Mouse (Mus musculus) midbrain, embryonic 15.5 days (tissue): ENCODE measurements around the gene Dynlt1b. TPM values are rescaled to one million over a fixed set of nuclear protein-coding genes. Genes with fewer than 3 reads are reported as not detected.
"Not testable (repeated sequence)": the region's sequence is repeated elsewhere in the genome, so short reads cannot be mapped to it uniquely, and the experiment has no call there.

ENCODE experiments used
- ATAC-seq: fragments of 200-750 bp; cut with Nextera tagmentation; replicated peaks from 2 replicates; pipeline ENCODE4 v1.8.0; 2017; ENCODE audit warnings: moderate TSS enrichment
- H3K27ac ChIP-seq: fragments of 300-500 bp; sonication (generic); 2 replicates; pipeline ENCODE4 v1.5.1; 2015; ENCODE audit warnings: mild to moderate bottlenecking, inconsistent platforms
- H3K27me3 ChIP-seq: fragments of 300-500 bp; sonication (generic); replicated peaks from 2 replicates; pipeline ENCODE4 v1.6.1; 2015; ENCODE audit warnings: inconsistent platforms
- H3K36me3 ChIP-seq: fragments of 300-500 bp; sonication (generic); replicated peaks from 2 replicates; pipeline ENCODE4 v1.6.1; 2015; ENCODE audit warnings: inconsistent platforms
- H3K4me1 ChIP-seq: fragments of 300-500 bp; sonication (generic); 2 replicates; pipeline ENCODE4 v1.6.1; 2015; ENCODE audit warnings: inconsistent platforms
- H3K4me2 ChIP-seq: fragments of 300-500 bp; sonication (generic); 2 replicates; pipeline ENCODE4 v1.6.1; 2015; ENCODE audit warnings: inconsistent platforms, mild to moderate bottlenecking, moderate library complexity
- H3K4me3 ChIP-seq: fragments of 300-500 bp; sonication (generic); 2 replicates; pipeline ENCODE4 v1.5.1; 2015; ENCODE audit warnings: mild to moderate bottlenecking, inconsistent platforms
- H3K9ac ChIP-seq: fragments of 300-500 bp; sonication (generic); 2 replicates; pipeline ENCODE4 v1.6.1; 2015; ENCODE audit warnings: mild to moderate bottlenecking, inconsistent platforms
- H3K9me3 ChIP-seq: fragments of 300-500 bp; sonication (generic); 2 replicates; pipeline ENCODE4 v1.6.1; 2016; ENCODE audit warnings: inconsistent platforms
- WGBS: fragments of 180-500 bp; shearing (Covaris S2); methylation state at CpG from one replicate; pipeline ENCODE4 v1.1.7; 2015; ENCODE audit warnings: mixed read lengths; 5-methylcytosine and 5-hydroxymethylcytosine counted together
- polyA plus RNA-seq: library from polyadenylated mRNA; unstranded; fragments of >200 nt; fragmentation: Nextera tagmentation; extraction: Ambion mirVana; gene quantifications from 2 replicates; pipeline ENCODE4 v1.2.1, GENCODE M21; 2015

Gene Dynlt1b
- polyA plus RNA-seq, 1 experiment from 2014 or later, result 1,101 TPM

DNA sequence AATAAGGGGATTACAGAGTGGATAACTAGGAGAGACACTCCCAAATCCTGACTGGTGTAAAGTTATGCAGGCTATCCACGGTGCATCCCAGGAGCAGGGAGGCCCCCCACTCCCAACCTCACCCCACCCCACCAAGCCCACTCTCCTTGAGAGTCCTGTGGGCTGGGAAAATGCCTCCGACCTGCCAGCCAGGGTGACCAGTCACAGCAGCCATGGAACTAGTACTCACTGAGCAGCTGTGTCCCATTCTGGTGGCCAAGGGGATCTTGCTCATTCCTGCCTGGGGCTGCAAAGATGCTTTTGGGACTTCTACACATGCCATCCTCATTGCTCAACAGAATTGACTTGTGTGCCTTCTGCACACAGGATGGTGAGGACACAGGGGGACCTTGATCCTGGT, 24.8 kb downstream of the Dynlt1b start:
- not testable (repeated sequence) for H3K4me3 ChIP-seq, H3K27me3 ChIP-seq, H3K4me2 ChIP-seq, H3K27ac ChIP-seq, H3K4me1 ChIP-seq, H3K36me3 ChIP-seq, ATAC-seq, H3K9me3 ChIP-seq, H3K9ac ChIP-seq
- WGBS, result 90% methylated on average over 2 of the region's 2 CpGs

GRCm38 (mm10) chr17:6455883-6456282, 26.0 kb downstream of the Dynlt1b start:
- H3K36me3 ChIP-seq, H3K27me3 ChIP-seq, H3K9ac ChIP-seq, H3K4me3 ChIP-seq, H3K9me3 ChIP-seq, H3K4me2 ChIP-seq, ATAC-seq, H3K27ac ChIP-seq, H3K4me1 ChIP-seq: not testable (repeated sequence)
- 96% methylated on average over 12 of the region's 12 CpGs for WGBS

DNA sequence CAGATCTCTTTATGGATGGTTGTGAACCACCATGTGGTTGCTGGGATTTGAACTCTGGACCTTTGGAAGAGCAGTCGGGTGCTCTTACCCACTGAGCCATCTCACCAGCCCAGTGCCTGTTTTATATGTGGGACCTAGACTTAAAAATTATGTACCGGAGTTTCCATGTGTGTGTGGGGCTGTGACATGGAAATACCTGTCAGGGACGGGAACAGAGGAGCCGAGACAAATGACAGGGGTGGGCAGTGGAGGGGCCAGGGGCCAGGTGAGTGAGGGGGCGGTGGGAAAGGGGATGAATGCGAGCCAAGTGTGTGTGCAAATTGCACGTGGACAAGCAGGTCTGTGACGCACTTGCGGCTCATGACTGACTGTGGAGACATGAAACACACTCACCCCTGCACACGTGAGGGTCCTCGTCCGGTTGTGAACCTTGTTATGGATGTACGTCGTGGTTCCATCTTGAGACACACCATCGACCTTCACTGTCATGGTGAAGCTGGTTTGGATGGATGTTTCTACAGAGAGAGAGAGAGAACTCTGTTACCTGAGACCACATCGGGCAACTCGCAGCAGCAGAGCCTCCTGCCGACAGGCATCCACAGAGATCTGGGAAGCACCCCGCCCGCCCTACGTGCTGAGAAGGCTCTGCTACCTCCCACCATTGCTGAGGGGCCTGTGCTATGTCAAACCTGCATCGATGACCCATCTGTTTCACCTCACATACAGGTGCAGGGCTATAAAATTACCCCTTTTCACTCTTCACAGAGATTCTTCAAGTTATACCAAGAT, 26.9 kb downstream of the Dynlt1b start:
- ATAC-seq, H3K4me2 ChIP-seq, H3K27ac ChIP-seq, H3K4me3 ChIP-seq, H3K27me3 ChIP-seq, H3K9ac ChIP-seq, H3K9me3 ChIP-seq, H3K36me3 ChIP-seq, H3K4me1 ChIP-seq: not testable (repeated sequence)
- WGBS, result 94% methylated on average over 20 of the region's 22 CpGs

DNA sequence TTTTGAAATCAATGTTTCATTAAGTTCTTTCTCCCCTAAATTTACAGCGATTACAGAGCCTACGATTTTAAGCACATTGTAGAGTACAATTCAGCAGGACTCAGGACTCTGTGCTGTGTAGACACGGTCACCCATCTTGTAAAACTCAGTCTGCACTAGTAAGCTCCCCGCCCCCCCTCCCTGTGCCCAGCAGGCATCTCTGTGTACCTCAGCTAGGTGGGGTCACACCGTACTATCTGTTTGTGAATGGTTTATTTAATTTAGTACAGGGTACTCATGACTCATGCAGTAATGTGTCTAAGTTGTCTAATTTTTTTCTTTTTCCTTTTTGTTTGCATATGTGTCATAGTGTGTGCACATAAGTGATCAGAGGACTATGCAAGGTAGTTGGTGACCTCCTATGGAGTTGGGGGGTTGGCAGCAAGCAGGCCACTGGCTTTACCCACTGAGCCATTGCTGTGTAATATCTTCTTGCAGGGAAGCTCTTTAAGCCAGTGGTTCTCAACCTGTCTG, 31.2 kb downstream of the Dynlt1b start:
- H3K4me2 ChIP-seq, H3K27me3 ChIP-seq, H3K9me3 ChIP-seq, H3K36me3 ChIP-seq, H3K27ac ChIP-seq, H3K4me3 ChIP-seq, H3K9ac ChIP-seq, H3K4me1 ChIP-seq, ATAC-seq: not testable (repeated sequence)
- WGBS, result 93% methylated on average over 5 of the region's 5 CpGs

DNA sequence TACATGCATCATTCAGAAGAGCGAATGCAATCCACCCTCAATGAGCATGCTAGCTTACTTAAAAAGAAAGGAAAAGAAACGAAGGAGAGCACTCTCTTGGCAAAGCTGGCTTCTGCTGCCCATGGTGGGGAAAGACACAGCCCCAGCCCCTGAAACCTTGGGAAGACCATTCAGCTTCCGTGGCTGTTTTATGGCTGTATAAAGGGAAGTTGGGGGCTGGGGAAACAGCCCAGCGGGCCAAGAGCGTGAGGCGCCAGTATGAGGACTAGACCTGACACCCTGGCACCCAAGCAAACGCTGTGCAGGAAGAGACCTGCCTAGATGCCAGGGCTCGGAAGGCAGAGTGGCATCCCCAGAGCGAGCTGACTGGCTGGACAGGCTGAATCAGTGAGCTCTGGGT, 35.8 kb downstream of the Dynlt1b start:
- H3K27ac ChIP-seq, result 0 out of 2 replicates have a peak overlapping the region, but pooled peaks have one; percentile 34
- not testable (repeated sequence) for H3K9ac ChIP-seq, H3K27me3 ChIP-seq, H3K9me3 ChIP-seq, ATAC-seq, H3K4me3 ChIP-seq, H3K4me1 ChIP-seq, H3K36me3 ChIP-seq, H3K4me2 ChIP-seq
- 74% methylated on average over 9 of the region's 9 CpGs for WGBS

GRCm38 (mm10) chr17:6467638-6468461, 37.9 kb downstream of the Dynlt1b start:
- WGBS, result 71% methylated on average over 18 of the region's 18 CpGs
- not testable (repeated sequence) for H3K36me3 ChIP-seq, H3K4me1 ChIP-seq, ATAC-seq, H3K4me2 ChIP-seq, H3K27ac ChIP-seq, H3K9ac ChIP-seq, H3K4me3 ChIP-seq, H3K27me3 ChIP-seq, H3K9me3 ChIP-seq

- H3K4me2 ChIP-seq, H3K36me3 ChIP-seq, H3K9me3 ChIP-seq, H3K27ac ChIP-seq, H3K9ac ChIP-seq, H3K27me3 ChIP-seq, H3K4me3 ChIP-seq, ATAC-seq, H3K4me1 ChIP-seq: not testable (repeated sequence)
- WGBS, result 90% methylated on average over 2 of the region's 3 CpGs
Measured at GRCm38 (mm10) chr17:6470031-6470430, 40.1 kb downstream of the Dynlt1b start.

DNA sequence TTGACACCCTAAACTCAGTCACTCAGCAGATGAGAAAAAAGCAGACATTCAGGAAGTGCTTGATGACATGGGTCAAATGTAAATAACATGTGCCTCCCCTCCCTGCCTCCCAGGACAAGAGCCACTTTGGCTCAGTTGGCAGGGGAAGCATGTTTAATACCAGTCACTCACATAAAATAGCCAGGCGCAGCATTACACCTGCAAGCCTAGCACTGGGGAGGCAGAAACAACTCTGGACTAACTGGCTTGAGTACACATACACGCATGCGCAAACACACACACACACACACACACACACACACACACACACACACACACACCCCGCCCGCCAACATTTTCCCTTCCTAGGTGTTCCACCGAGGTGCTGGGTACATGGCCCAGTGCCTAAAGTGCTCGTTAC, 40.8 kb downstream of the Dynlt1b start:
- WGBS, result 91% methylated on average over 6 of the region's 7 CpGs
- not testable (repeated sequence) for H3K4me3 ChIP-seq, H3K27ac ChIP-seq, H3K9ac ChIP-seq, H3K9me3 ChIP-seq, H3K36me3 ChIP-seq, H3K27me3 ChIP-seq, ATAC-seq, H3K4me2 ChIP-seq
- peaks cover 12% of the 10 kb centered on the region for H3K4me1 ChIP-seq

DNA sequence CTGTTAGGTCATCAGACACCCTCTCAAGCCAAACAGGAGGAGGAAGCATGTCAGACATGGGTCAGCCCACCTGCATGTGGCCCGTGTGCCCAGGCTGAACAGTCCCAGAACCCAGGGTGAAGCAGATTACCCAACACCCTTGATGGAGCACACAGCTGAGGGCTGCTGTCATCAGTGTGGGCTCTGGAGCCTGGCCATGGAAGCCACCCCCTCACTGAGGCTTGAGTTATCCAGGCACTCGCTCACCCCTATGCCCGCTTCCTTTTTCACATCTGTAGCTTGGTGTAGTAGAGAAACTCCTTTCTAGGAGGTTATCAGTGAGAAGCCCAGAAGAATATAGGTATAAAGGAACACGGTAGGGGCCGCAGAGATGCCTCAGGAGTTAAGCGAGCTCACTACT, 45.4 kb downstream of the Dynlt1b start:
- ATAC-seq, H3K27me3 ChIP-seq, H3K36me3 ChIP-seq, H3K27ac ChIP-seq, H3K4me3 ChIP-seq, H3K9ac ChIP-seq, H3K9me3 ChIP-seq: not testable (repeated sequence)
- peaks cover 14% of the 10 kb centered on the region for H3K4me1 ChIP-seq
- 95% methylated on average over 6 of the region's 6 CpGs for WGBS
- 0 out of 2 replicates have a peak overlapping the region, but pooled peaks have one; percentile 13 for H3K4me2 ChIP-seq

DNA sequence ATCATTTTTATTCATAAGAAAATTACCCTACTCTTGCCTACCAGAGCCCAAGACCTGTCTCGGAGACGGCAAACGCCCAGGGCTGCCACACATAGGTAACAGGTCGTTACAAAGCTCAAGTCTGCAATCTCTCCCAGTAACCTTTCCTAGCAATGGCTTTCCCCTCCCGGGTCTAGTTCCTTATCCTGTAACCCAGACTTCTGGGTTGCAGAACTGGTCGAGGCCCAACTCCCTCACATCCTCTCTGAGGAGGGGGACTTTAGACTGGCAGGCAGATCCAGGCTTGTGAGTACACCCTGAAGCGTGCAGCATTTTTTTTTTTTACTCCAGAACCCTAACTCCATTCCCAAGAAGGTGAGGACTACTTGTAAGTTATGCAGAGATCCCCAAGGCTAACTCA, 46.0 kb downstream of the Dynlt1b start:
- not testable (repeated sequence) for H3K27ac ChIP-seq, H3K36me3 ChIP-seq, H3K9me3 ChIP-seq, H3K27me3 ChIP-seq, ATAC-seq
- peak overlapping the region; percentile 87; the same call in 1 of the 2 replicates for H3K9ac ChIP-seq
- H3K4me2 ChIP-seq, result peak overlapping the region; percentile 79
- peak overlapping the region; percentile 61 for H3K4me3 ChIP-seq
- peaks cover 14% of the 10 kb centered on the region for H3K4me1 ChIP-seq
- WGBS, result 69% methylated on average over 7 of the region's 7 CpGs

- under 1% methylated on average over 45 of the region's 45 CpGs for WGBS
- peak overlapping the region; percentile 61 for H3K4me3 ChIP-seq
- H3K36me3 ChIP-seq, H3K9me3 ChIP-seq, H3K27me3 ChIP-seq: not testable (repeated sequence)
- H3K27ac ChIP-seq, result peak overlapping the region; percentile 73
- peak; percentile 63 for ATAC-seq
- peaks cover 14% of the 10 kb centered on the region for H3K4me1 ChIP-seq
- H3K4me2 ChIP-seq, result peak overlapping the region; percentile 79
- peak overlapping the region; percentile 87 for H3K9ac ChIP-seq
Measured at GRCm38 (mm10) chr17:6476495-6476947, 46.6 kb downstream of the Dynlt1b start.

DNA sequence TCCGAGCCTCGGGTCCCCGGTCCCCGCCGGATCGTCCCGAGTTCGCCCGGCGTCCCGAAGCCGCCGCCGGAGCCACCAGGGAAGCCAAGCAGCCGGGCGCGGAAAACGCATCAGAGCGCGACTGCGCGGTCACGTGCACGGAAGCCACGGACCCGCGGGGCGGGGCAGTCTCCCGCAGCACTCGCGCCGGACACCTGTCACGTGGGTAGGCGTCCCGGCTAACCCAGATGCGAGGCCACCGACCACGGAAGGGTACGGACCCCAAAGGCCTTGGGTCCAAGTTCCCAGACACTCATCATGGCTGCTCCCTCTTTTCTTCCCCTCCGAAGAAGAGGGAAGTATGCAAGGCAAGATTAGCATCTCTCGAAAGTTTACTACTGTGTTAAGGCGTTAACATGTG, 47.1 kb downstream of the Dynlt1b start:
- Histone ChIP-seq H3K4me1 (peaks cover 14% of the 10 kb centered on the region), H3K9ac (peak overlapping the region; percentile 87), H3K4me2 (peak overlapping the region; percentile 79), H3K4me3 (peak overlapping the region; percentile 61), H3K27ac (peak overlapping the region; percentile 73)
- peak; percentile 81 for ATAC-seq
- not testable (repeated sequence) for H3K9me3 ChIP-seq, H3K36me3 ChIP-seq, H3K27me3 ChIP-seq
- WGBS, result under 1% methylated on average over 42 of the region's 42 CpGs
